21 mouse cellular contexts compared by ENCODE assay signal in genomic region chr19:5062041-5062440, GRCm38 (mm10). TPM values are rescaled to one million over a fixed set of nuclear protein-coding genes. Genes with fewer than 3 reads are reported as not detected.
"Had no signal": no experiment of that assay in that cellular context is flagged by ENCODE, and none has a peak within 500 bp of the region (broad histone marks: within the 10 kb centered on the region; RNA-seq: fewer than 3 reads in every experiment).

No protein-coding gene starts in this region.

- H3K36me3 ChIP-seq: limb, embryonic 12.5 days; limb, embryonic 15.5 days; midbrain, embryonic 12.5 days; midbrain, embryonic 15.5 days; neural tube, embryonic 13.5 days; stomach, embryonic 15.5 days had no signal

- DNase-seq: kidney, adult 2 months; layer of hippocampus, adult 9-11 months; liver, postnatal 0 days; lung, embryonic 14.5 days; retina, postnatal 1 day; right cerebral cortex, postnatal 25 days; spleen, adult 18-20 months; thymus, postnatal 25 days had no signal

- ATAC-seq: liver, postnatal 0 days; lung, postnatal 0 days; midbrain, embryonic 15.5 days had no signal

- H3K4me3 ChIP-seq: left cerebral cortex, adult 2 months; limb, embryonic 12.5 days; limb, embryonic 15.5 days; midbrain, embryonic 12.5 days; midbrain, embryonic 15.5 days; neural tube, embryonic 13.5 days; stomach, embryonic 15.5 days had no signal

- H3K9me3 ChIP-seq: limb, embryonic 12.5 days; limb, embryonic 15.5 days; midbrain, embryonic 12.5 days; midbrain, embryonic 15.5 days; neural tube, embryonic 13.5 days; stomach, embryonic 15.5 days had no signal

- H3K27me3 ChIP-seq: limb, embryonic 12.5 days; limb, embryonic 15.5 days; stomach, embryonic 15.5 days had no signal

- H3K27ac ChIP-seq: kidney, postnatal 0 days; left cerebral cortex, adult 2 months; limb, embryonic 12.5 days; liver, embryonic 14.5 days; macrophage; midbrain, embryonic 12.5 days; midbrain, embryonic 15.5 days had no signal

RNA-seq across cellular contexts. Expression of gene Cd248, which starts 5.8 kb away (rescaled TPM):
- total RNA-seq: neutrophil, adult 5-6 weeks had no signal
- polyA plus RNA-seq: macrophage had no signal

RNA-seq across cellular contexts. Expression of gene Tmem151a, which starts 23.3 kb away (rescaled TPM):
- total RNA-seq: megakaryocyte, adult 5-6 weeks; neutrophil, adult 5-6 weeks had no signal
